Mouse (Mus musculus) bone marrow macrophage, adult 2 months (primary cell): ENCODE data around the gene Zbtb48. TPM values are rescaled to one million over a fixed set of nuclear protein-coding genes. Genes with fewer than 3 reads are reported as not detected.

Experiments used
- H3K27ac ChIP-seq: 2 replicates; pipeline ENCODE4 v1.5.1; 2012; ENCODE audit warnings: low read depth, low read length; ENCODE audit not compliant: insufficient read depth
- H3K4me1 ChIP-seq: 2 replicates; pipeline ENCODE4 v1.6.1; 2012; ENCODE audit warnings: low read length; ENCODE audit not compliant: control insufficient read depth, insufficient read depth
- H3K4me3 ChIP-seq: 2 replicates; pipeline ENCODE4 v1.5.1; 2012; ENCODE audit warnings: mild to moderate bottlenecking, low read length, moderate library complexity; ENCODE audit not compliant: insufficient read depth
- CTCF ChIP-seq: IDR thresholded peaks from 2 replicates; pipeline ENCODE4 v1.5.1; 2012; ENCODE audit warnings: low read depth, mild to moderate bottlenecking, low read length, moderate library complexity
- POLR2A ChIP-seq: IDR thresholded peaks from 2 replicates; pipeline ENCODE4 v1.6.1; 2012; ENCODE audit warnings: mild to moderate bottlenecking, low read depth, low read length, borderline replicate concordance
- polyA plus RNA-seq: library from polyadenylated mRNA; stranded (reverse); fragments of >200 nt; gene quantifications from 2 replicates; pipeline ENCODE4 v1.2.4, GENCODE M21; 2012; ENCODE audit not compliant: missing spikeins, insufficient read depth, insufficient read length

Zbtb48 gene
- polyA plus RNA-seq, result 7.5 and 11.4 TPM in 2 replicates

DNA sequence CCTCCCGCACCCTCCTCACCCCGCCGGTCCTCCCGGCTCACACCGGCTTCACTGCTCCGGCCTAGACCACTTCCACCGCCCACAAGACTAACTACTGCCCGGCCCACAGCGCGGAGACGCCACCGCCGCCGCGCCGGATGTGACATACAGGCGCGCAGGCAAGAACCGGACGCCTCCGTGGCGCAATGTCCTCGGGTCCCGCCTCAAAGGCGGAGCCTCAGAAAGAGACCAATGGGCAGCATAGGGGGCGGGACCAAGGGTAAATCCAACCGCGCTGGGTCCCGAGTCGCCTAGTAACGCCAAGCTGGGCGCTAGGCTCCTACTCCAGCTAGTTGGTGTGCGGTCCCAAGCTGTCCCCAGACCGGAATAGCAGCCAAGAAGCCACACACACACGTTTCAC is at the start of gene Zbtb48:
Zbtb48 (minus strand) TSS at position 148 of the 400 bp plus-strand sequence.
- H3K4me3 ChIP-seq, result peak within 1 kb of the TSS; percentile 75
- H3K4me1 ChIP-seq, result peaks cover 9% of the 10 kb centered on the region
- TF ChIP-seq POLR2A, result no peak
- TF ChIP-seq CTCF, result no peak
- peak within 1 kb of the TSS; percentile 29 for H3K27ac ChIP-seq

GRCm38 (mm10) chr4:152077191-152077590 is 49.7 kb upstream of the Zbtb48 start:
- peaks cover 11% of the 10 kb centered on the region for H3K4me1 ChIP-seq
- no peak overlapping the region for H3K27ac ChIP-seq
- TF ChIP-seq POLR2A, result no peak
- TF ChIP-seq CTCF, result no peak
- H3K4me3 ChIP-seq, result no peak overlapping the region

GRCm38 (mm10) chr4:152074548-152074947 is 47.1 kb upstream of the Zbtb48 start:
- peaks cover 11% of the 10 kb centered on the region for H3K4me1 ChIP-seq
- TF ChIP-seq POLR2A, result no peak
- TF ChIP-seq CTCF, result no peak

DNA sequence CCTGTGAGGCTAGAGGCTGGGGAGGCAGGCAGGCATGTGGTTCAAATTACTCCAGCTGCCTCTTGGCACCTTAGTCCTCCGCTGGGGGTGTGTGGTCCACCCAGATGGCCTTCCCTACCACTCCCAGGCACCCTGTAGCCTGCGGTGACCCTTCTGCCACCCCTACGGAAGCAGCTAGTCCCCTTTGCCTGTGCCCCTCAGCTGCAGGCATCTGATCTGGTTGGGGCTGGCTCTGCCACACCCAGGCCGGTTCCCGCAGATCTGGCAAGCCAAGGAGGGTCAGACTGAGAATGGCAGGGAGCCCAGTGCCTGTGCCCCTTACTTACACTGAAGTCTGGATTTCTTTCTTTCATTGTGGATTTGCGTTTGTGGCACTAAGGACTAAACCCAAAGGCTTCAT is 46.2 kb upstream of the Zbtb48 start:
- TF ChIP-seq POLR2A, result no peak
- TF ChIP-seq CTCF, result no peak
- no peak overlapping the region for H3K4me3 ChIP-seq
- peaks cover 11% of the 10 kb centered on the region for H3K4me1 ChIP-seq
- H3K27ac ChIP-seq, result no peak overlapping the region

More at GRCm38 (mm10) chr4:152074548-152074947, 47.1 kb upstream of the Zbtb48 start:
- Histone ChIP-seq H3K4me3 (no peak overlapping the region), H3K27ac (no peak overlapping the region)

DNA sequence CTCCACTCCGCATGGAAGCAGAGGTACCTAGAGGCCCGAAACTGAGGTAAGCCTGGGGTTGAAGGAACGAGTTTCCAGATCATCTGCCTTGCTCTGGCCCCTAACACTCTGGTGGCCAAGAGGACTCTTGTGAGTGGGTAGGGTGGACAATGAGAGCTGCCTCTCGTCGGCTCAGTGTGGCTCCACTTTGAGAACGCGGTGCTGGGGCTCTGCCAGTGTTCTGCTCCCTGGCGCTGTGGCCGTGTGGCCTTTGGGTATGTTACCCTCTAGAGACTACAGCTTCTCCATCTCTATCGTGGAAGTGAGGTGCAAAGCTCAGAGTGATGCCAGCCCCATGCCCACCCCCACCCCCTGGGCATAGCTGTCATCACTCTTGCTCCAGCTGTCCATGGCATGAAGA is 45.2 kb upstream of the Zbtb48 start:
- H3K4me1 ChIP-seq, result peaks cover 4% of the 10 kb centered on the region
- H3K4me3 ChIP-seq, result no peak overlapping the region; the same call in 1 of the 2 replicates
- TF ChIP-seq POLR2A (no peak), CTCF (no peak)
- H3K27ac ChIP-seq, result no peak overlapping the region

- H3K4me1 ChIP-seq, result peaks cover 4% of the 10 kb centered on the region
- H3K4me3 ChIP-seq, result no peak within 1 kb of the TSS; the same call in 1 of the 2 replicates
- no peak within 1 kb of the TSS for H3K27ac ChIP-seq
- no peak for TF ChIP-seq POLR2A
- no peak for TF ChIP-seq CTCF
Observed at GRCm38 (mm10) chr4:152072121-152072601, 44.7 kb upstream of the Zbtb48 start, which contains the start of gene Plekhg5. Gene Plekhg5 (plus strand): TSS chr4:152072498.

DNA sequence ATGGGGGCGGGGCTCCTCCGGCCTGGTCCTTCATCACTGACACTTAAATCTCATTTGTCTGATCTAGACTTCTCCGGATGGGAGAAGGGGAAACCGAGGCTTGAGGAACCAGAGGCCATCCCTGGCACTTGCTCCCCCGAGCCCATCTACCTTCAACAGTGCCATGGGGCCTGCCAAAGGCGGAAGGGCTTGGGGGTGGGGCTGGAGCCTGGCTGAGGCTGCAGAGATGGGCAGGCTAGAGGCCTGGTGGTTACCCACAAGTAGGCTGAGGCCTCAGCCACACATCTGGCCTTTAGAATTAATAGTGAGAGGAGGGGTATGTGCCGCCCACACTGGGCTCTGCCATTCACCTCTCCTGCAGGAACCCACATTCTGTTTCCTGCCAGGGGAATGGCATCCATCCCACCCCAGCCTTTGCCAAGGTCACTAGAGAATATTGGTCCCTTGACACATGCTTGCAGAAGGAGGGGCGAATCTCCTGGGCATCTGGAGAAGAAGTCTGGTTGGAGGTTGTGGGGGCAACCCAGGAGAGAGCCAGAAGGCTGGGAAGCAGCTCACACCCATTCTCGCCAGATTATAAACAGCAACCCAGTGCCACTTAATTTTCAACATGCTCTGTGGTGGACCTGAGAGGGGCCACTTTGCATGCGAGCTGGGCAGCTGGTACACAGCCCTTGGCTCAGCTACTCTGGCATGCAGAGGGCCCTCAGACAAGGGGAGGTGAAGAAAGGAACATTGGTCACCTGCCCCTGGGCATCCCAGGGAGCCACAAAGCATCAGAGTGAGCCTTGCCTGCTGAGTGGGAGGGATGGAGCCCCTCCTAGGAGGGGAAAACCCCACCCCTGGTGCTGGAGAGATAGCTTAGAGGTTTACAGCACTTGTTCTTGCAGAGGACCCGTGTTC is 43.3 kb upstream of the Zbtb48 start:
- no peak for TF ChIP-seq POLR2A
- no peak for TF ChIP-seq CTCF
- H3K4me3 ChIP-seq, result no peak overlapping the region
- no peak overlapping the region for H3K27ac ChIP-seq
- H3K4me1 ChIP-seq, result peaks cover 4% of the 10 kb centered on the region

- Histone ChIP-seq H3K27ac (no peak overlapping the region), H3K4me3 (no peak overlapping the region), H3K4me1 (peaks cover 4% of the 10 kb centered on the region)
- TF ChIP-seq CTCF, result no peak
Observed at GRCm38 (mm10) chr4:152069245-152069644, 41.8 kb upstream of the Zbtb48 start.

- peaks cover 4% of the 10 kb centered on the region for H3K4me1 ChIP-seq
- no peak overlapping the region for H3K27ac ChIP-seq
- no peak overlapping the region for H3K4me3 ChIP-seq
- no peak for TF ChIP-seq CTCF
- TF ChIP-seq POLR2A, result no peak
Observed at GRCm38 (mm10) chr4:152068166-152068724, 40.8 kb upstream of the Zbtb48 start.

DNA sequence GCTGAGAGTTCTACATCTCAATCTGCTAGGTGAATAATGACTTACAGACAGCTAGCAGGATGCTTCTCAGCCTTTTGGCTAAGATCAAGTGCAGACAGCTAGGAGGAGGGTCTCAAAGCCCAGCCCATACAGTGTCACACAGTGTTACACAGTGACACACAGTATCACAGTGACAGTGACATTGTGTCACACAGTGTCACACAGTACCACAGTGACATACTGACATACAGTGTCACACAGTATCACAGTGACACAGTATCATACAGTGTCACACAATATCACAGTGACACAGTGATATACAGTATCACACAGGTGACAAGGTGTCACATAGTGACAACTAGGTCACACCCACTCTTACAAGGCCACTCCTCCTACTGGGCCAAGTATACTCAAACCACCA is 39.8 kb upstream of the Zbtb48 start:
- H3K27ac ChIP-seq, result no peak overlapping the region
- H3K4me1 ChIP-seq, result peaks cover 5% of the 10 kb centered on the region
- TF ChIP-seq CTCF (no peak), POLR2A (no peak)
- H3K4me3 ChIP-seq, result no peak overlapping the region
